Mouse (Mus musculus): ENCODE measurements around the gene Pwwp2b. TPM values are rescaled to one million over a fixed set of nuclear protein-coding genes. Genes with fewer than 3 reads are reported as not detected.
A peak's percentile ranks its signal among the peaks of the same experiment; 100 is the strongest.

The Pwwp2b gene
- polyA plus RNA-seq, 2 experiments: 9.5 to 14.1 TPM

- Histone ChIP-seq H3K9ac (ENCODE audit: low read depth, low read length, severe bottlenecking) (no peak overlapping the region), H3K4me1 (ENCODE audit: control insufficient read depth, insufficient read depth, low read length) (no peaks in the 10 kb centered on the region; the same call in 1 of the 2 replicates), H3K4me2 (replicated peaks; ENCODE audit: low read depth, low read length, severe bottlenecking) (no peak overlapping the region), H3K4me3 (replicated peaks; ENCODE audit: low read length) (no peak overlapping the region), H3K9me3 (ENCODE audit: control insufficient read depth, low read length) (no peaks in the 10 kb centered on the region), H3K36me3 (ENCODE audit: control insufficient read depth, insufficient read depth, low read length) (no peaks in the 10 kb centered on the region), H3K27me3 (ENCODE audit: control insufficient read depth, insufficient read depth, low read length) (no peaks in the 10 kb centered on the region), H3K27ac (replicated peaks; ENCODE audit: low read depth, low read length) (no peak overlapping the region)
- WGBS: 40% methylated on average over 6 of the region's 6 CpGs
- ATAC-seq (ENCODE audit: low FRiP score, low read depth) (peak; percentile 72), DNase-seq (ENCODE audit: low spot score) (peak; percentile 73)
- TF ChIP-seq POLR2A (IDR thresholded peaks at IDR 0.05; ENCODE audit: borderline replicate concordance, extremely low read depth, insufficient read depth, insufficient read length): no peak
Measured at GRCm38 (mm10) chr7:139303280-139304011, 55.2 kb downstream of the Pwwp2b start.

DNA sequence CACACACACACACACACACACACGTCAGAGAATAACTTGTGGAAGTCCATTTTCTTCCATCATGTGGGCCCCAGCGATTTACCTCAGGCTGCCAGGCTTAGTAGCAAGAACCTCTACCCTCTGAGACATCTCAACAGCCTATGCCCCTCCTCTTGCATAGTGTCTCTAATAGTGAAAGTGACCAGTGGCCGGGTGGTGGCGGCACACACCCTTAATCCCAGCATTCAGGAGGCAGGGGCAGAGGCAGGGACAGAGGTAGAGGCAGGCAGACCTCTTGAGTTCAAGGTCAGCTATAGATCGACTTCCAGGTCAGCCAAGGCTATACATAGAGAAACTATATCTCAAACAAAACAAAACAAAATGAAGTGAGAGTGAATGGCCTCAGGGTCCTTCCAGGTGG, 56.0 kb downstream of the Pwwp2b start:
- H3K9me3 ChIP-seq (ENCODE audit: control insufficient read depth, low read length): no peaks in the 10 kb centered on the region
- no peaks in the 10 kb centered on the region; the same call in none of the 2 replicates for H3K4me1 ChIP-seq (ENCODE audit: control insufficient read depth, insufficient read depth, low read length)
- H3K4me2 ChIP-seq (replicated peaks; ENCODE audit: low read depth, low read length, severe bottlenecking): no peak overlapping the region
- no peaks in the 10 kb centered on the region for H3K36me3 ChIP-seq (ENCODE audit: control insufficient read depth, insufficient read depth, low read length)
- no peaks in the 10 kb centered on the region for H3K27me3 ChIP-seq (ENCODE audit: control insufficient read depth, insufficient read depth, low read length)
- no peak for ATAC-seq (ENCODE audit: low FRiP score, low read depth)
- no peak for TF ChIP-seq POLR2A (IDR thresholded peaks at IDR 0.05; ENCODE audit: borderline replicate concordance, extremely low read depth, insufficient read depth, insufficient read length)
- WGBS: 46% methylated on average over 5 of the region's 5 CpGs
- H3K9ac ChIP-seq (ENCODE audit: low read depth, low read length, severe bottlenecking): no peak overlapping the region
- no peak overlapping the region for H3K4me3 ChIP-seq (replicated peaks; ENCODE audit: low read length)
- DNase-seq (ENCODE audit: low spot score): no peak
- H3K27ac ChIP-seq (replicated peaks; ENCODE audit: low read depth, low read length): no peak overlapping the region

GRCm38 (mm10) chr7:139307056-139307455, 58.8 kb downstream of the Pwwp2b start:
- Histone ChIP-seq H3K4me2 (replicated peaks; ENCODE audit: low read depth, low read length, severe bottlenecking) (no peak overlapping the region), H3K9ac (ENCODE audit: low read depth, low read length, severe bottlenecking) (no peak overlapping the region), H3K36me3 (ENCODE audit: control insufficient read depth, insufficient read depth, low read length) (no peaks in the 10 kb centered on the region), H3K27ac (replicated peaks; ENCODE audit: low read depth, low read length) (no peak overlapping the region), H3K9me3 (ENCODE audit: control insufficient read depth, low read length) (no peaks in the 10 kb centered on the region), H3K27me3 (ENCODE audit: control insufficient read depth, insufficient read depth, low read length) (no peaks in the 10 kb centered on the region), H3K4me3 (replicated peaks; ENCODE audit: low read length) (no peak overlapping the region), H3K4me1 (ENCODE audit: control insufficient read depth, insufficient read depth, low read length) (peaks cover 5% of the 10 kb centered on the region; the same call in 1 of the 2 replicates)
- no peak for DNase-seq (ENCODE audit: low spot score)
- TF ChIP-seq POLR2A (IDR thresholded peaks at IDR 0.05; ENCODE audit: borderline replicate concordance, extremely low read depth, insufficient read depth, insufficient read length): no peak
- ATAC-seq (ENCODE audit: low FRiP score, low read depth): no peak
- WGBS: 59% methylated on average over 2 of the region's 2 CpGs

DNA sequence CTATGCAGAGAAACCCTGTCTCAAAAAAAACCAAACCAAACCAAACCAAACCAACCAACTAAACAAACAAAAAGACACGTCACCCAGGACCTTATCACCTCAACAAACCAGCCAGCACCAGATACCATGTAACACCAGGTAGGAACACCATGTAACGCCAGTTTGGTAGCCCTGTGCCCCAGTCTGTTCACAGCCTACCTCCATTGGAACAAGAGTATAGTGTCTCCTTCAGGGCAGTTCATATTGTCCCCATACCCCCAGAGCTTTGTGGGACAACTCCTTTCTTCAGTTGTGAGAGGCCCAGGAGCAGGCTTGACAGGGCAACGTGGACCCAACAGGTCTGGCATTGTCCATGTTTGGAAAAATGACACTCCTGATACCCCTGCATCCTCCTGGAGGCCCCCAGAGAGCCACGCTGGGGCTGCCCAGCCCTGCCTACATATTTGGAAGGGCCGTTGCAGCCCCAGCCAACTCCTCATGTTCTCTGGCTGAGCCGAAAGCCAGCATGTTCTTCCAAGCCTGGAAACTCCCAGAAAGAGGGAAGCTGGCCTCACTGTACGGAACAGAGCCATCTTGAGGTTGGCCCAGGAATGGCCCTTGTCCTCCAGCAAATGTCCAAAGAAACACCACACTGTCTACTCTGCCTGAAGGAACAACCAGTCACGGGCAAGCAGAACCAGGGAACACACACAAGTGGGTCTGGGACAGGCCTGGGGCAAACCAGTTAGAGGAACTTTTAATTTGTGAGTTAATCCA, 60.0 kb downstream of the Pwwp2b start:
- Histone ChIP-seq H3K4me2 (replicated peaks; ENCODE audit: low read depth, low read length, severe bottlenecking) (no peak overlapping the region), H3K4me1 (ENCODE audit: control insufficient read depth, insufficient read depth, low read length) (peaks cover 5% of the 10 kb centered on the region; the same call in 1 of the 2 replicates), H3K4me3 (replicated peaks; ENCODE audit: low read length) (no peak overlapping the region), H3K9me3 (ENCODE audit: control insufficient read depth, low read length) (no peaks in the 10 kb centered on the region), H3K27ac (replicated peaks; ENCODE audit: low read depth, low read length) (no peak overlapping the region), H3K27me3 (ENCODE audit: control insufficient read depth, insufficient read depth, low read length) (no peaks in the 10 kb centered on the region), H3K9ac (ENCODE audit: low read depth, low read length, severe bottlenecking) (no peak overlapping the region), H3K36me3 (ENCODE audit: control insufficient read depth, insufficient read depth, low read length) (no peaks in the 10 kb centered on the region)
- 74% methylated on average over 8 of the region's 8 CpGs for WGBS
- TF ChIP-seq POLR2A (IDR thresholded peaks at IDR 0.05; ENCODE audit: borderline replicate concordance, extremely low read depth, insufficient read depth, insufficient read length): no peak
- DNase-seq (ENCODE audit: low spot score): peak; percentile 38
- ATAC-seq (ENCODE audit: low FRiP score, low read depth): peak; percentile 41; the same call in 1 of the 2 replicates

- no peaks in the 10 kb centered on the region for H3K27me3 ChIP-seq (ENCODE audit: control insufficient read depth, insufficient read depth, low read length)
- no peak overlapping the region for H3K4me3 ChIP-seq (replicated peaks; ENCODE audit: low read length)
- H3K4me2 ChIP-seq (replicated peaks; ENCODE audit: low read depth, low read length, severe bottlenecking): no peak overlapping the region
- peaks cover 5% of the 10 kb centered on the region; the same call in 1 of the 2 replicates for H3K4me1 ChIP-seq (ENCODE audit: control insufficient read depth, insufficient read depth, low read length)
- no peak overlapping the region for H3K9ac ChIP-seq (ENCODE audit: low read depth, low read length, severe bottlenecking)
- no peaks in the 10 kb centered on the region for H3K36me3 ChIP-seq (ENCODE audit: control insufficient read depth, insufficient read depth, low read length)
- WGBS: 28% methylated on average over 2 of the region's 2 CpGs
- TF ChIP-seq POLR2A (IDR thresholded peaks at IDR 0.05; ENCODE audit: borderline replicate concordance, extremely low read depth, insufficient read depth, insufficient read length): no peak
- DNase-seq (ENCODE audit: low spot score): peak; percentile 40
- H3K27ac ChIP-seq (replicated peaks; ENCODE audit: low read depth, low read length): no peak overlapping the region
- H3K9me3 ChIP-seq (ENCODE audit: control insufficient read depth, low read length): no peaks in the 10 kb centered on the region
- peak; percentile 74 for ATAC-seq (ENCODE audit: low FRiP score, low read depth)
Measured at GRCm38 (mm10) chr7:139309106-139309505, 60.8 kb downstream of the Pwwp2b start.

Measured in limb, embryonic 14.5 days (tissue).